Mouse (Mus musculus): ENCODE data around the gene Slain2.

GRCm38 (mm10) chr5:72984091-72984490 is 70.0 kb downstream of the Slain2 start:
- TF ChIP-seq RCOR1 (conservative IDR thresholded peaks at IDR 0.05; ENCODE audit: low read depth, low read length) (no peak), POLR2A (IDR thresholded peaks at IDR 0.05; ENCODE audit: low read depth, low read length) (no peak), CHD1 (IDR thresholded peaks at IDR 0.05; ENCODE audit: low read depth, low read length) (no peak), CTCF (conservative IDR thresholded peaks at IDR 0.05 in 1 of 2, IDR thresholded peaks at IDR 0.05 in 1 of 2; ENCODE audit: low read depth in 2 of 2, low read length in 2 of 2) (peak; percentile 85 to 89), TCF12 (IDR thresholded peaks at IDR 0.05; ENCODE audit: low read depth, low read length) (no peak), MAFK (IDR thresholded peaks at IDR 0.05; ENCODE audit: insufficient replicate concordance, low read length) (no peak), PAX5 (IDR thresholded peaks at IDR 0.05; ENCODE audit: low read length) (no peak), USF2 (conservative IDR thresholded peaks at IDR 0.05; ENCODE audit: low read depth, low read length) (no peak), ZKSCAN1 (IDR thresholded peaks at IDR 0.05; ENCODE audit: borderline replicate concordance, low read depth, low read length) (no peak), BHLHE40 (IDR thresholded peaks at IDR 0.05; ENCODE audit: low read depth, low read length) (no peak), KAT2A (IDR thresholded peaks at IDR 0.05; ENCODE audit: insufficient replicate concordance, low read length) (no peak), E2F4 (IDR thresholded peaks at IDR 0.05; ENCODE audit: insufficient replicate concordance, low read depth, low read length) (no peak)
